ENCODE assay signal across 9 mouse cellular contexts in genomic region chr11:98789824-98790223, GRCm38 (mm10). TPM values are rescaled to one million over a fixed set of nuclear protein-coding genes. Genes with fewer than 3 reads are reported as not detected.
DNase-seq lines count a peak whose midpoint lies in the region; ATAC-seq and TF ChIP-seq lines count a peak whose summit lies in the region.
"Had no signal": no experiment of that assay in that cellular context is flagged by ENCODE, and none has a peak within 500 bp of the region (broad histone marks: within the 10 kb centered on the region; RNA-seq: fewer than 3 reads in every experiment).

No protein-coding gene starts in this region.

- 0 out of 2 replicates have a peak overlapping the region, but pooled peaks have one; percentile 41 for H3K4me3 ChIP-seq in forebrain, postnatal 0 days (ENCODE audit: low read depth, low read length)
- peak overlapping the region; percentile 63 for H3K4me3 ChIP-seq in liver, embryonic 16.5 days (ENCODE audit: low read depth, low read length)

- no peaks in the 10 kb centered on the region for H3K36me3 ChIP-seq in forebrain, postnatal 0 days (ENCODE audit: insufficient read depth)
- H3K36me3 ChIP-seq in liver, embryonic 16.5 days (ENCODE audit: control insufficient read depth, insufficient read depth), result no peaks in the 10 kb centered on the region

- ATAC-seq in forebrain, postnatal 0 days, result no peak
- no peak for ATAC-seq in liver, embryonic 16.5 days (ENCODE audit: low read depth)
- no peak for ATAC-seq in CD4-positive, CD25-positive, alpha-beta regulatory T cell, adult 4 months

- H3K4me1 ChIP-seq in forebrain, postnatal 0 days (ENCODE audit: insufficient read depth), result peaks cover 15% of the 10 kb centered on the region; the same call in 1 of the 2 replicates
- H3K4me1 ChIP-seq in liver, embryonic 16.5 days (ENCODE audit: control insufficient read depth, low read depth, low read length), result peaks cover 57% of the 10 kb centered on the region

- no peak overlapping the region for H3K27ac ChIP-seq in forebrain, postnatal 0 days (ENCODE audit: low read depth, low read length)
- no peak overlapping the region for H3K27ac ChIP-seq in liver, embryonic 16.5 days (ENCODE audit: low read length)

- H3K9me3 ChIP-seq in forebrain, postnatal 0 days (ENCODE audit: low read length), result no peaks in the 10 kb centered on the region
- no peaks in the 10 kb centered on the region for H3K9me3 ChIP-seq in liver, embryonic 16.5 days (replicated peaks; ENCODE audit: control insufficient read depth, low read length)

- WGBS in forebrain, postnatal 0 days, result 40% methylated on average over 5 of the region's 5 CpGs
- WGBS in liver, embryonic 16.5 days (ENCODE audit: insufficient replicate concordance), result 17% methylated on average over 5 of the region's 5 CpGs

- peak; percentile 24 for DNase-seq in cerebellum, adult 9-11 months
- DNase-seq in cerebellum, adult 18-20 months, result no peak
- peak; percentile 63 for DNase-seq in A20 (ENCODE audit: low read depth, low spot score)
- no peak for DNase-seq in forebrain, postnatal 0 days
- no peak for DNase-seq in thymus, postnatal 36 days
- no peak for DNase-seq in kidney, postnatal 4 days
- DNase-seq: B cell, adult 2 months had no signal

- no peak for TF ChIP-seq CTCF in forebrain, postnatal 0 days (IDR thresholded peaks at IDR 0.05; ENCODE audit: low read depth)

- H3K4me2 ChIP-seq in forebrain, postnatal 0 days (ENCODE audit: low read depth), result peak overlapping the region; percentile 98
- peak overlapping the region; percentile 92 for H3K4me2 ChIP-seq in liver, embryonic 16.5 days (ENCODE audit: low read depth, low read length)

- H3K9ac ChIP-seq in forebrain, postnatal 0 days, result no peak overlapping the region
- peak overlapping the region; percentile 65; the same call in 1 of the 2 replicates for H3K9ac ChIP-seq in liver, embryonic 16.5 days (ENCODE audit: low read depth, low read length)

- H3K27me3 ChIP-seq in forebrain, postnatal 0 days (ENCODE audit: insufficient read depth, low read length), result no peaks in the 10 kb centered on the region
- H3K27me3 ChIP-seq in liver, embryonic 16.5 days (ENCODE audit: control insufficient read depth, insufficient read depth, low read depth, low read length), result no peaks in the 10 kb centered on the region

RNA-seq across cellular contexts. Expression of gene Msl1, which starts 5.5 kb away (rescaled TPM):
- 87.2 and 94.6 TPM in 2 replicates for total RNA-seq in forebrain, postnatal 0 days (2014; rRNA removed)
- polyA plus RNA-seq in forebrain, postnatal 0 days (2015; fragmentation: Nextera tagmentation; extraction: Ambion mirVana), result 16.3 and 24.1 TPM in 2 replicates
- polyA plus RNA-seq in liver, embryonic 16.5 days (2015; fragmentation: Nextera tagmentation; extraction: Ambion mirVana), result 4.9 and 5.3 TPM in 2 replicates
- polyA plus RNA-seq in CD4-positive, CD25-positive, alpha-beta regulatory T cell, adult 4 months (2017; shearing (Covaris generic)), result 10 to 100 TPM; 22.3 to 24.8 TPM

RNA-seq across cellular contexts. Expression of gene Nr1d1, which starts 14.7 kb away (rescaled TPM):
- 4.5 and 6.7 TPM in 2 replicates for total RNA-seq in forebrain, postnatal 0 days (2014; rRNA removed)
- polyA plus RNA-seq in forebrain, postnatal 0 days (2015; fragmentation: Nextera tagmentation; extraction: Ambion mirVana), result 10.8 and 11.4 TPM in 2 replicates
- polyA plus RNA-seq in liver, embryonic 16.5 days (2015; fragmentation: Nextera tagmentation; extraction: Ambion mirVana), result 0.65 and 0.66 TPM in 2 replicates
- polyA plus RNA-seq in CD4-positive, CD25-positive, alpha-beta regulatory T cell, adult 4 months (2017; shearing (Covaris generic)), result 10 to 100 TPM in 1 of 2 experiments, 1 to 10 TPM in 1; 4.9 to 12.3 TPM

RNA-seq across cellular contexts. Expression of gene Casc3, which starts 14.9 kb away (rescaled TPM):
- total RNA-seq in forebrain, postnatal 0 days (2014; rRNA removed), result 22.5 and 27.2 TPM in 2 replicates
- polyA plus RNA-seq in forebrain, postnatal 0 days (2015; fragmentation: Nextera tagmentation; extraction: Ambion mirVana), result 29.5 and 37.4 TPM in 2 replicates
- 11.6 and 13.6 TPM in 2 replicates for polyA plus RNA-seq in liver, embryonic 16.5 days (2015; fragmentation: Nextera tagmentation; extraction: Ambion mirVana)
- polyA plus RNA-seq in CD4-positive, CD25-positive, alpha-beta regulatory T cell, adult 4 months (2017; shearing (Covaris generic)), result 10 to 100 TPM; 13.6 to 14.5 TPM

RNA-seq across cellular contexts. Expression of gene Rapgefl1, which starts 46.8 kb away (rescaled TPM):
- total RNA-seq in forebrain, postnatal 0 days (2014; rRNA removed), result 28.7 TPM in 2 replicates
- polyA plus RNA-seq in forebrain, postnatal 0 days (2015; fragmentation: Nextera tagmentation; extraction: Ambion mirVana), result 5.6 and 9.8 TPM in 2 replicates
- polyA plus RNA-seq in liver, embryonic 16.5 days (2015; fragmentation: Nextera tagmentation; extraction: Ambion mirVana), result 0.06 and 0.18 TPM in 2 replicates
- polyA plus RNA-seq in CD4-positive, CD25-positive, alpha-beta regulatory T cell, adult 4 months (2017; shearing (Covaris generic)), result under 1 TPM in 1 of 2 experiments, not detected in 1; 0.48 TPM

RNA-seq across cellular contexts. Expression of gene Thra, which starts 49.4 kb away (rescaled TPM):
- 1,003 and 1,159 TPM in 2 replicates for total RNA-seq in forebrain, postnatal 0 days (2014; rRNA removed)
- polyA plus RNA-seq in forebrain, postnatal 0 days (2015; fragmentation: Nextera tagmentation; extraction: Ambion mirVana), result 223 and 233 TPM in 2 replicates
- polyA plus RNA-seq in liver, embryonic 16.5 days (2015; fragmentation: Nextera tagmentation; extraction: Ambion mirVana), result 6.5 and 7.7 TPM in 2 replicates
- polyA plus RNA-seq in CD4-positive, CD25-positive, alpha-beta regulatory T cell, adult 4 months (2017; shearing (Covaris generic)), result 1 to 10 TPM; 4.8 to 5.7 TPM

Comparison
In these comparisons a context has a peak if more than half of its experiments do, and no peak if none do; other contexts are left out.
1. DNase-seq: peak in cerebellum, adult 9-11 months (single experiment) and A20 (single experiment); none in cerebellum, adult 18-20 months (0 of 2), forebrain, postnatal 0 days (single experiment), thymus, postnatal 36 days (0 of 2) and kidney, postnatal 4 days (0 of 2).